Mouse (Mus musculus) neutrophil, adult 5-6 weeks (primary cell): Measurements from ENCODE around the gene Srd5a1. TPM values are rescaled to one million over a fixed set of nuclear protein-coding genes. Genes with fewer than 3 reads are reported as not detected.
"Not testable (repeated sequence)": the region's sequence is repeated elsewhere in the genome, so short reads cannot be mapped to it uniquely, and the experiment has no call there.

Experiments used
- ATAC-seq: fragments of 151-379, 151-347 bp; 2 replicates; pipeline ENCODE4 v1.8.0; 2017; ENCODE audit warnings: mild to moderate bottlenecking, moderate TSS enrichment; ENCODE audit not compliant: insufficient number of reproducible peaks, poor library complexity, low FRiP score, severe bottlenecking; ENCODE audit errors: extremely low read depth
- total RNA-seq: library from RNA; stranded (forward); fragments of 200-1000 nt; gene quantifications from 2 replicates; pipeline ENCODE4 v1.2.3, GENCODE M21; 2017

Srd5a1 gene
- 0.37 and 0.58 TPM in 2 replicates for total RNA-seq

DNA sequence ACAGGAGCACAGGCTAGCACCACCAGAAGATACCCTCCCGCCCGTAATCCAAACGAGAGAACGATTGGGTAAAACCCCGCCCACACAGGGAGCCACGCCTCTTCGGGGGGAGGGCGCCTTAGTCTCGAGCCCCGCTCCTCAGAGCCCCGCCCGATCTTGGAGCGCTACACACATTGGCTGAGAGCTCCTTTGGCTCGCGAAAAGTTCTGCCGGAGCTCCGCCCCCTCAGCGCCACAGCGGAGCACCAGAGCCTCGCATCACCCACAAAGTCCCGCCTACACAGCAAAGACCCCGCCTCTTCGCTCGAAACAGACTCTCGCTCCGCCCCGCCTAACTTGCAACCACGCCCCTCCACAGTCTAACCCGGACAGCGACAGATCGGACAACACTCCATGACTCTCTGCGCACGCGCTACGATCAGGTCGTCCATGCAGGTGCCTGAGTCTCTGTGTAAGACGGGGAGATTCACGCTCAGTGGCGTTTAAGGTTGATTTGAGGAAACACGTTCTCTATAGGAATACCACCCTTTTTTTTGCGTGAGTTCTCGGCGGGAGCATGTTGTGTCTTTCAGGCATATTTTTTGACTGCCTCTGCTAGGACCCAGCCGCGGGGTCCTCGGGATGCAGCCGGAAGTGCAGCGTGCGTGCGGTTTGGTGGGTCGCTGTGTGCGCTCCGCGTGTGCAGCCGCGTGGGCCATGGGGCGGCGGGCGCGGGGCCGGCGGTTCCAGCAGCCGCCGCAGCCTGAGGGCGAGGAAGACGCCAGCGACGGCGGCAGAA, at the start of gene Srd5a1:
TSS of gene Srd5a1 (minus strand) at position 45 of the 777 bp plus-strand sequence.
- peak; percentile 91 for ATAC-seq

DNA sequence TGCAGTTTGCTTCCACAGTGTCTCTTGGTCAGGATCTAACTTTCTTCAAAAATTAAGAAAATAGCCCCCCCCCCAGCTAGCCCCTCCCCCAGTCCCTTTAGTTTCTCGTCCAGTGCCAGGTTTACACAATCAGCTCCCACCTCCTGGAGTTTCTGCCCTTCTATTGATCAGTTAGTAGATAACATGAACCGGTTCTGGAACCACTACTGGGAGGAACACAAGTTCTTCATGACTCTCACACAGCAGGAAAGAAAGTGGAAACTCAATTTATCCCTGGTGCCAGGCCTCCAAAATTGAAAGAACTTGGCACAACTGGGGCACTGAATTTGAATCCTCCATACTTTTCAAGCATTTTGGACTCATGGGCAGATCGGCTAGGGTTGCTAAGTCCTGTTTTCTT, 43.3 kb upstream of the Srd5a1 start:
- ATAC-seq: no peak

DNA sequence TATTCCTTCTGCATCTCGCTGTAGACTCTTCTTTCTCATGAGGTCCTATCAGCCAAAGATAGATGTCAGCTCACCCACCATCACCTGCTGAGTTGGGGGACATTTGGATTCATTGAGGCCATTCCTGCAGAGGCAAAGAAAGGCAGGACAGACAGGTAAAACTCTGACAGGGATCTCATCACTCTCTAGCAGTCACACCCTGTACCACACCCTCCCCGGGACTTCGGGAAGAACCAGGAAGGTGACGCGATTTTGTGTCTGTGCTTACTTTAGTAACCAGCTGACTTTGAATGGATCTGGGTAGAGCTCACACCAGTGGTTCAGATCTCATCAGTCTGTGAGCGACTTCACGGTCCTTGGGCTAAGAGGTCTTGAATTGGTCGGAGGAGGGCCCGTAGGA, 35.2 kb upstream of the Srd5a1 start:
- no peak for ATAC-seq

DNA sequence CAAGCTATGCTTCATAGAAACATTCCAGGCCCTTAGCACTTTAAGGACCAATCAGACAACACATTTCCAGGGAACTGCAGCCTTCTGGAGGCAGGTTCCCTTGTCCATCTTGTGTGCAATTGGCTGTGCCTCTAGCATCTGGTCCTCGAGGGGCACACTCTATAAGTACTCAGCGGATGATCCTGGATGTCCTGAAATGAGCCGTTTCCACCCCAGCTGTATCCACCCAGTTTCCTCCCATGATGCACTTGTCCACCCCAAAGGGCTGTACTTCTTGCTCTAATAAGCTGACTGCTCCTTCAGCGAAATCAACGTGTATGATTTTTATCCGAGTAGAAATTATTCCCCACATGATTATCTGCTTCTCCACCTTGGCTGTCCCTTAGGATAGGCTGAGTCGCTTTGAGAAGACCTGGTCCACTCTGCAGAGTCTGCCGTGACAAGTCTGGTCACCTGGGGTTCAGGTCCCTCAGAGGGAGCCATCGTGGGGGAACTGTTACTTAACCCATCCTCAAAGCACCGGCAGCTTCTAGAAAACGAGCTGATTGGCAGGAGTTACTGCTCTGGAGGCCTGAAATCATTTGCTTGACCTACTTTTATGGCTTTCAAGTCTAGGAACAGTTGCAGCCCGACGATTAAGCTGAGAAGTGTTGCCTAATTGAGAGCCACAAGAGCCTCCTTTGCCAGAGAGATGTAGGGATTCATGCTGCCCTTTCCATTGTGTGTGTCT, 34.6 kb upstream of the Srd5a1 start:
- no peak for ATAC-seq

DNA sequence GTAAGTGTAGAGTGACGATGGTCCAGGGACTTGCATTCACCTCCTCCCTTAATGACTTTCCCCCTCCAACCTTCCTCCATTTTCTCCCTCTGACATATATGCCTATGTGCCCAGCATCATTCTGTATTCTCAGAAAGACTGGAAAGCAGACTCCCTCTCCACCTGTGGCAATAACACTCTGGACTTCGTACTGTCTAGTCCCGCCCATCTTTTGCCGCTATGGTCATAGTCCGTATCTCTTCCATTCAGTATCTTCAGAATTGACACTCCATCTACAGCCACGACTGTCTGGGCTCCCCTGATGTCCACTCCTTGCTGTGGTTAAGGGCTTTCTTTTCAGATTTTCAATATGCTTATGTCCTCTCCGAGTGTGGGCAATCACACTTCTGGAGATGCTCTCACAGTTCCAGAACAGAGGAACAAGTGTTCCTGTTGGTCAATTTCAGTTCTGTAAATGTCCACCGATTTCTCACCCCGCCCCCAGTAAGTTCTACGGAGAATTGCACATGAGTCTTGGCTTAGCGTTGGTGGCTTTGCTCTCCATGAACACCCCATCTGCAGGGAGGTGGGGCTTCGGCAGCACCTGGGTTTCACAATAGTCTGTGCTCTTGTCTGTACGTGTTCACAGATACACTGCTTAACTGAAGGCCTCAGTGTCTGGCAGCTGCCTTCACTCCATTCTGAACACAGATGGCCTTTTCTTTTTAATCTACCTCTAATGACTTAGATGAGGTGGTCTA, 33.4 kb upstream of the Srd5a1 start:
- no peak for ATAC-seq

DNA sequence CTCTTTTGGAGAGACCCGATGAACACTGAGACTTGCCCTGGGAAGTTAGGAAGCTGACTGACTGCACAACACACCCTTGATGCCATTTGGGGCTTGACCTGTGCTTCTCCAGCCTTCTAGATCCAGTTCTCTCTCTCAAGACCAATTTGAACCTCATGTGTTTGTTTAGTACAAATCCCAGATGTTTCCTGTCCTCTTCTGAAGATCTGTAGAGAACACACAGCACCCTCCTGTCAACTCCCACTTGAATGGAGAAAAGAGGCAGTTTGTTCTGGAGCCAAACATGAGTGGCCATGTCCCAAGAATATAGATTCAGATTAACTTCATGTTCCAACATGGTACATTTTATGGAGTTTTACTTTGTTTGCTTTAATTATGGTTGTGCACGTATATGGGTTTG, 32.7 kb upstream of the Srd5a1 start:
- no peak for ATAC-seq

DNA sequence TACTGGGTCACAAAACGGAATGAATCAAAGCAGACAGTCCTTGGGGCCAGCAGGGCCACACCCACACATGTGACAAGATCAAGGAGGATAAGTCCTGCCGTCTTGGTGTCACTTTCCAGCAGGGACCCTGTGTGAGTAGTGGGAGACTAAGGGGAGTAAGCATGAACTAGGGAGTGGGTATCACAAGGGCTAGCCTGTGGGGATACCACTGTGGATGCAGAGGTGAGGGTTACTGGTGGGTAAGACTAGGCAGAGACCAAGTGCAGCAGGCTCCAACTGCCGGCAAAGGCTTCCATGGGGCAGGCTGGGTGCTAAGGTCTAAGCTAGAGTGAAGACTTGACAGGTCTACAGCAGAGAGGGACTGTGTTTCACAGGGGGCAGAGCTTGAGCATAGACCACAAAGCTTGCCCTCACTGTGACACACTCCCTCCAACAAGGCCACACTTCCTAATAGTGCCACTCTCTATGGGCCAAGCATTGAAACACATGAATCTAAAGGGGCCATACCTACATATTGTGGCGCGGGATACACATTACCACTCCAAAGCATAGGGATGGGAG, 31.5 kb upstream of the Srd5a1 start:
- ATAC-seq: no peak

DNA sequence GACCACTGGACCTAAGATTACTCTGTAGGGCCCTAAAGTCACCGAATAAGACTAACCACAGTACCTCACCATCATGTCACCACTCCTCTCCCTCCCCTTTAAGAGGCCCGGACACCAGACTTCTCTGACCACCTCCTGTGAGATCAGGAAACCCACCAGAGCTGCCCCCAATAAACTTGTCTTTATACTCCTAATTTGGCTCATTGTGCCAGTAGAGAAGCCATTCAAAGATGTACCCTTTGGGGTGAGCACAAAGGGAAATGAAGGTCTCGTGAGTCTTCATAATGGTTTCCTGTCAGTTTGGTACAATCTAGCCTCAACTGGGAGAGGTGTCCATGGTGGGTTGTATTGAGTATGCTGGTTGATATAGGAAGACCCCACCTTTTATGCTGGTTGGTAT, 29.8 kb upstream of the Srd5a1 start:
- ATAC-seq: no peak

DNA sequence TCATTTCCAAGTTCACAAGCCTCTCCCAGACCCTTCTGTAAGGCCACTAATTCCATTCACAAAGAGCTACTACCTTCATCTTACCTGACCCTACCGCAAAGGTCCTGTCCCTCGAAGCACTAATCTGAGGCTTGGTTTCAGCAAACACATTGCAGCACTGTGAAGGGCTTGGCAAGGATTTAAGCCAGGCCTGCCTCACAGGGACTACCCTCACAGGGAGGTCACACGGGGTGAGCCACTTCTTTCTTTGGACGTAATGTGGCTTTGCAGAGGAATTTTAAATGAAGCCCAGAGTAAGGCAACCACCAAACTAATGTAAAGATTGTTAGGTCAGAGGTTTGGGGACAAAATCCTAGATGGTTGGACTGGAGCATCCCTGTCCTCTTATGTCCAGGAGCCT, 29.3 kb upstream of the Srd5a1 start:
- ATAC-seq: no peak

DNA sequence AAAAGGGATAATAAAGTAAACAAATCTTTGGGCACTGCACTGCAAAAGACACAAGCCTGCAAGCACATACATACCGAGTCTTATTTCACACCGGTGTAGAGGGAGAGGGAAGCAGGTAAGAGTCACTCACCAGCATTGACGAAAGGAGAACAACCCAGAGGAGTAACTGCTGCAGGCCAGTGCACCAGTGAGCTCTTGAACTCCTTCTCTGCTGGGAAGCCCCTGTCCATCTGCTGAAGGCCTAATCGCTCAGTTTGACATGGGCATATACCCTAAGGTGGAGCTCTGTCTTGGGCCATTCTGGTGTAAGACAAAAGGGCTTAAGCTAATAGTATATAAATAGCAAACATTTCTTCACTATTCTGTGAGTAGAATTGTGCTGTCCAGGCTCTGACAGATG, 28.9 kb upstream of the Srd5a1 start:
- no peak for ATAC-seq

DNA sequence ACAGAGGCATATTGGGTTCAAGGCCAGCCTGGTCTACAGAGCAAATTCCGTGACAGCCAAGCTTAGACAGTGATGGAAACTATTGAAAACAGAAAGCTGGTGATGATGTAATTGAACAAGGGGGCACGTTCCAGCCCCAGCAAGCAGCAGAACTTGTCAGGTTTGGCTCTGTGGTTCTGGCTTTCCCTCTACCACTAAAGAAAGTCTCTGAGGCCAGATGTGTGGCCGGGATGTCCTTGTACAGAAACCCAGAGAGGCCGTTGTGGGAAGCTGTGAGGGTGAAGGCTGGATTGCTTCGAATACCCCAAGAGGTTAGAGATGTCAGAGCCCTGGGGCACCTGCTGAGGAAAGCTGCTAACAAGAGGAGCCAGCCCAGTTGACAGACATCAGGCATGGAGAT, 28.0 kb upstream of the Srd5a1 start:
- no peak for ATAC-seq

DNA sequence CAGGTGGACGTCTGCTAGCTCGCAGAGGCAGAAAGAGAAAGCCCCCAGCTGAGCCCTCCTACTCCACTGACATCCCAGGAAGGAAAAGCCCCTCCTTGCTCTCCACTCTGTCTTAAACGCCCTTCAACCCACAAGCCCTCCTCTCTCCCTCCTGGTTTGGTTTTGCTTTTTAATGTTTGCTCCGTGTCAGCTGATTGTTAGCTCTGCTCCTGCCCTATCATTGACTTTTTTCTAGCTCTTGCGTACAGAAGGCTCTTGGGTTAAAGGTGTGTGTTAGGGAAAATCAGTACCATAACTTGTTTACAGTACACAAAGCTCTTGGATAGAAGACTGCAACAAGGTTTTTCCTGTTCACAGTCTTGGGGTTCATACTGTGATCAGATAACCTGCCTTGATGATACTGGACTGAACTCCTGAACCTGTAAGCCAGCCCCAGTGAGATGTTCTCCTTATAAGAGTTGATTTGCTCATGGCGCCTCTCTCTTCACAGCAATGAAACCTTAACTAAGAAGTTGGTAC, 26.9 kb upstream of the Srd5a1 start:
- ATAC-seq: no peak

DNA sequence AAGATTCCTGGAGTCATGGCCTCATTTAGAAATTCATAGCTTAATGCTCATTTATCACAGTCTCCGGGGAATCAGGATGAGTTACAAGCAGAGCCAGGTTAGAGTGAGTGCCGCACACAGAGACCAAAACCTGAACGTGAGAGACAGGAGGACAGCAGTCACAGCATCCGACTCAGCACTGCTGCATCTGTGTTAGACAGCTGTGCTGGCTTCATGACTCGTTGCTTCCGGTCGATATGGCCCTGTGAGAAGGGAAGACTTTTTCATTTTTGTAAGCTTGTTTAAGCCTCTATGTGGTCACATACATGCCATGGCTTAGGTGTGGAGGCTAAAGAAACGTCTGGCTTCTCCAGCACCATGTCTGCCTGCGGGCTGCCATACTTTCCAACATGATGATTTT, 26.4 kb upstream of the Srd5a1 start:
- no peak for ATAC-seq

DNA sequence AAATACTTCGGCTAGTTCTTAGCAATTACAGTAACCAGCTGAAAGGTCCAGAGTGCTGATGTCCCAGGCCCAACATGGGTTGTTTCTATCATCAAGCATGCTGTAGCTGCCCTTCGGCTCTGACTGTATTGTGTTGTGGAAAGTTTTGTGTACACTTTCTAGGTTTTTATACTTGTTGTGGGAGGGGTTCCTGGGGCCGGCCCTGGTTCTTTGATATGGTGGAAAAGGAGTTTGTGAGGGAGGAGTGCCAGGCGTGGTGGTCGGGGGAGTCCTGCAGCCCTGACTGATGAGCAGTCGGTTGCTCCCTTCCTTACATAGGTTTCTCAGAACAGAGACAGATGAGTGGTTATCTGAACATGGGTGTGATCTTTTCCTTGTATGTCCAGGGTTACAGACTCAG, 25.6 kb upstream of the Srd5a1 start:
- no peak for ATAC-seq

DNA sequence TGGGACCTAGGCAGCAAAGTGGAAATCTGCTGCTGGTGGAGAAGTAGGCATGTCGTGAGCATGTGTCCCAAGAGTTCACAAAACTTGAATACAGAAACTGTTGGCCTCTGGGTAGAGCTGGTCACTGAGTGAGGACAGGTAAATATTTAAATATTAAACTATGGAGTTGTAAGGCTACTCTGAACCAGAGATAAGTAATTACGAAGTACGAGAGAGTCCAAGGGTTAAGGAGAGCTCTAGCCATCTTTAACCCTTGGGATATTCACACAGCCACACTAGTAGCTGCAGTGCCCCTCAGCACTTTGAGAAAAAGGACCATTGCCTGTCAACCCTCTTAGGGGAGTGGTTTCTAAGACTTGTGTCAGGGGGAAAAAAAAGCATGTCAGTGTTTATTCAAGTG, 25.1 kb upstream of the Srd5a1 start:
- ATAC-seq: no peak

DNA sequence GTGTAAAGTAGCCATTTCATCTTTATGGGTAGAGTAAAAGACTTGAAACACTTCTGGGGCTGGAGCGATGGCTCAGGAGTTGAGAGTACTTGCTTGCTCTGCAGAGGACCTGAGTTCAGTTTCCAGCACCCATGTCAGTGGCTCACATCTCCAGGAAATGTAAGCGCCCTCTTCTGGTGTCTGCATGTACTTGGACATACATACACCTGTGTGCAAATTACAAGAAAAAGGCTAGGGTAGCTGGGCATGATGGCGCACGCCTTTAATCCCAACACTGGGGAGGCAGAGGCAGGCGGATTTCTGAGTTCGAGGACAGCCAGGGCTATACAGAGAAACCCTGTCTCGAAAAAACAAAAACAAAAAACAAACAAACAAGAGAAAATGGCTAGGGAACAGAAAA, 24.6 kb upstream of the Srd5a1 start:
- ATAC-seq: not testable (repeated sequence)

DNA sequence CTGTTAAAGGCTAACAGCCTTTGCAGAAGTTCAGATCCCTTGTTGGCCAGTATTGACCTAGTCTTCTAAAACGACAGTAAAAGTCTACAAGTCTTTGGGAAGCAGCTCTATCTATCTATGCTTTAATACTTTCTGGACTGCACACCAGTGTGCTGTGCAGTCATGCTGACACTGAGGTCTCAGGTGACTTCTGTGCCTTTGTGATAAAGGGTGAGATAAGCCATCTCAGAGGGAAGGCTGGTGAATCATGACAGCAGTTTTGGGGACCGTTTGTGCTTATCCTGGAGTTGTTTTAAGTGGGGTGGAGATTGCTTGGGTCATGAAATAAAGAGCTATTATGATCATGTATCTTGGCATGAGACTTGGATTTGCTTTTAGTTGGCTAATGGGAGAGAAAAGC, 22.7 kb upstream of the Srd5a1 start:
- ATAC-seq: no peak

DNA sequence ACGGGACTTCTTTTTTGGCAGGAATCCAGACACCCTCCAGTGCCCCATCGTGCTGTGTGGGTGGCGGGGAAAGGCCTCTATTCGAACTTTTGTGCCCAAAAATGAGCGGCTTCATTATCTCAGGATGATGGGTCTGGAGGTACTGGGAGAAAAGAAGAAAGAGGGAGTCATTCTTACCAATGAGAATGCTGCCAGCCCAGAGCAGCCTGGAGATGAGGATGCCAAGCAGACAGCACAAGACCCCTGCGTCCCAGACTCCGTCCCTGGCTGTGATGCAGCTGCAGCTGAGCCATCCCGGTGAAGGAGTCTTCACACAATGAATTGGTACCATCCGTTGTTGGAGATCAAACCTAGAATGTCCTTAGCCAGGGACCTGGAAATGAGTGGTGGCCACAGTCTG, 22.3 kb upstream of the Srd5a1 start:
- no peak for ATAC-seq

DNA sequence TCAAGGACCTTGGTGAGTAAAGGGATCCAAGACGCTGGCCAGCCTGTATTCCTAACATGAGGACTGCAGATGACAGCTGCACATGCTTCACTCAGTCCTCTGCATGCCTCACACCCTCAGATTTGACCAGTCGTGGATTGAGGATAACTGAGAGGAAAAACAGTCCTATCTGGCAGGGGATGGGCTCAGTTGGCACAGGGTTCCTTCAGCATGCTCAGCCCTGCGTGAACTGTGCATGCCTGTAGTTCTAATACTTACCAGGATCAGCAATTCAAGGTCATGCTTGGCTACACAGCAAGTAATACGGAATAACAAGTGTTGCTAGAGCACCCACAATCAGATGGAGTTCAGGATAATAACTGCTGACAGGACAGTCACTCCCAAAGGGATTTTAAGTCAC, 20.4 kb upstream of the Srd5a1 start:
- no peak for ATAC-seq
